Mouse (Mus musculus): ENCODE data around the gene D930007J09Rik.

DNA sequence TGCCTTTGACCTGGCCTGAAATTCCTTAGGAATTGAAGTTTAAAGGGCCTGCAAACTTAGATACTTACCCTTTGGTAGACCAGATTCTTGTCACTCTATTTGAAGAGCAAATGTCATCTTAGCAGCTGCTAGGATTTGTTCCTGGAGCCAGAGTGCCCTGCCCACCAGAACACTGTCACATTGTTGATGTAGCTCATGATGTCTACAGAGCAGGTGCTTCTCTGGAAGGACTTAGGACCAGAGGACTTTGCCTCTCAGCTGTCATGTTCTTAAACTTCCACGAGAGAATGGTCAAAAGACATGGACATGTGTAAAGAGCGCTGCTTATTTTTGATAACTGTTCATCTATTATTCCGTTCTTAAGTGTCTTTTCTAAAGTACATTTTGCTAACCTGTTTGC, 16.6 kb upstream of the D930007J09Rik start:
- TF ChIP-seq MYOG (IDR thresholded peaks at IDR 0.05; ENCODE audit: control insufficient read depth in 1 of 3, insufficient read depth in 1 of 3, insufficient read length in 2 of 3, low read depth in 2 of 3): peak in 2 of 3 experiments; percentile 58 to 89
- TF ChIP-seq TCF12 (IDR thresholded peaks at IDR 0.05; ENCODE audit: insufficient read depth, poor library complexity, severe bottlenecking): peak; percentile 67

Data from myocyte (in vitro differentiated cells).